Mouse (Mus musculus): ENCODE measurements around the gene Khsrp. TPM values are rescaled to one million over a fixed set of nuclear protein-coding genes. Genes with fewer than 3 reads are reported as not detected.
A peak's percentile ranks its signal among the peaks of the same experiment; 100 is the strongest.

Khsrp gene
- polyA plus RNA-seq, 1 experiment from 2014 or later = 40.0 TPM

DNA sequence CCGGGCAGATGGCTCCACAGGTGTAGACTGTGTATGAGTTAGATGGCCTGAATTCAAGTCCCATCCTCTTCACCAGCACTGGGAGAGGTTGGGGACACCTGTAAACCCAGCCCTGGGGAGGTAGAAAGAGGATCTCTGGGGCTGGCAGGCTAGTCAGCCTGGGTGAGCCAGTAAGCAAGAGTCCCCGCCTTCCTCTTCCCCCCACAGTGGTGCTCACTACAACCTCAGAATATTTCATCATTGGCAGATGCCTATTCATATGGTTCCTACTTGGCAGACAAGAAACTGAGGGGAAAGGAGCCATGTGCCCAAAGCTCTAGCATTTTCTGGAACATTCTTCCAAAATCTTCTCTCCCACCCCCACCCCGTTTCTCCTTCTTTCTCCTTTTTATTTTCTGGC lies 17.5 kb upstream of the Khsrp start:
- H3K4me2 ChIP-seq (ENCODE audit: low read depth, low read length) = no peak overlapping the region
- no peaks in the 10 kb centered on the region; the same call in 1 of the 2 replicates for H3K36me3 ChIP-seq (replicated peaks; ENCODE audit: control insufficient read depth, insufficient read depth, low read depth, low read length)
- no peaks in the 10 kb centered on the region for H3K9me3 ChIP-seq (replicated peaks; ENCODE audit: control insufficient read depth, low read length)
- no peak for DNase-seq (ENCODE audit: low spot score)
- 94% methylated on average over 3 of the region's 3 CpGs for WGBS
- no peak overlapping the region for H3K27ac ChIP-seq (replicated peaks; ENCODE audit: low read depth, low read length)
- H3K9ac ChIP-seq (replicated peaks; ENCODE audit: low read length) = no peak overlapping the region
- no peaks in the 10 kb centered on the region for H3K27me3 ChIP-seq (ENCODE audit: control insufficient read depth, insufficient read depth, low read length)
- H3K4me3 ChIP-seq (ENCODE audit: low read depth, low read length) = no peak overlapping the region
- H3K4me1 ChIP-seq (ENCODE audit: control insufficient read depth, insufficient read depth, low read length) = no peaks in the 10 kb centered on the region
- ATAC-seq (replicated peaks; ENCODE audit: insufficient number of reproducible peaks, low FRiP score, low TSS enrichment, low read depth) = no peak

DNA sequence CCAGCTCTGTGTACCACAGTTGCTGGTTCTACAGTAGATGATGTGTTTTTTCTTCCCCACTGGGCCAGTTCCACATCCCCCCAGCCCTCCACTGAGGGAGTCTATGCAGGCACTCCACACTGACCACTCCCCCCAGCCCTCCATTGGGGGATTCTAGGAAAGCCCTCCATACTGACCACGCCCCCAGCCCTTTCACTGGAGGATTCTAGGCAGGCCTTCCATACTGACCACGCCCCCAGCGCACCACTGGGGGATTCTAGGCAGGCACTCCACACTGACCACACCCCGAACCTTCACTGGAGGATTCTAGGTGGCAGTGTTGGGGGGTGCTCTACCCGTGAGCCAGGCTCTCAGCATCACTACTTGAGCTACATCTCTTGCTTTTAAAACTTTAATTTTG lies 16.1 kb upstream of the Khsrp start:
- Histone ChIP-seq H3K9ac (replicated peaks; ENCODE audit: low read length) (no peak overlapping the region), H3K27me3 (ENCODE audit: control insufficient read depth, insufficient read depth, low read length) (no peaks in the 10 kb centered on the region), H3K4me1 (ENCODE audit: control insufficient read depth, insufficient read depth, low read length) (no peaks in the 10 kb centered on the region), H3K9me3 (replicated peaks; ENCODE audit: control insufficient read depth, low read length) (no peaks in the 10 kb centered on the region), H3K4me2 (ENCODE audit: low read depth, low read length) (no peak overlapping the region), H3K27ac (replicated peaks; ENCODE audit: low read depth, low read length) (no peak overlapping the region), H3K36me3 (replicated peaks; ENCODE audit: control insufficient read depth, insufficient read depth, low read depth, low read length) (no peaks in the 10 kb centered on the region; the same call in 1 of the 2 replicates), H3K4me3 (ENCODE audit: low read depth, low read length) (no peak overlapping the region)
- DNase-seq (ENCODE audit: low spot score) = no peak
- ATAC-seq (replicated peaks; ENCODE audit: insufficient number of reproducible peaks, low FRiP score, low TSS enrichment, low read depth) = no peak
- WGBS = 33% methylated on average over 5 of the region's 5 CpGs

GRCm38 (mm10) chr17:57041554-57041953 lies 10.2 kb upstream of the Khsrp start, which contains the start of gene Slc25a41:
Slc25a41 (minus strand) TSS chr17:57041654.
- Histone ChIP-seq H3K9me3 (replicated peaks; ENCODE audit: control insufficient read depth, low read length) (no peaks in the 10 kb centered on the region), H3K36me3 (replicated peaks; ENCODE audit: control insufficient read depth, insufficient read depth, low read depth, low read length) (no peaks in the 10 kb centered on the region), H3K27me3 (ENCODE audit: control insufficient read depth, insufficient read depth, low read length) (no peaks in the 10 kb centered on the region), H3K27ac (replicated peaks; ENCODE audit: low read depth, low read length) (no peak within 1 kb of the TSS), H3K9ac (replicated peaks; ENCODE audit: low read length) (no peak within 1 kb of the TSS), H3K4me1 (ENCODE audit: control insufficient read depth, insufficient read depth, low read length) (no peaks in the 10 kb centered on the region), H3K4me3 (ENCODE audit: low read depth, low read length) (no peak within 1 kb of the TSS), H3K4me2 (ENCODE audit: low read depth, low read length) (no peak within 1 kb of the TSS)
- WGBS = 72% methylated on average over 8 of the region's 8 CpGs
- ATAC-seq (replicated peaks; ENCODE audit: insufficient number of reproducible peaks, low FRiP score, low TSS enrichment, low read depth) (no peak), DNase-seq (ENCODE audit: low spot score) (no peak)

- H3K9ac ChIP-seq (replicated peaks; ENCODE audit: low read length) = no peak overlapping the region
- ATAC-seq (replicated peaks; ENCODE audit: insufficient number of reproducible peaks, low FRiP score, low TSS enrichment, low read depth) (no peak), DNase-seq (ENCODE audit: low spot score) (no peak)
- no peaks in the 10 kb centered on the region for H3K4me1 ChIP-seq (ENCODE audit: control insufficient read depth, insufficient read depth, low read length)
- no peak overlapping the region for H3K4me3 ChIP-seq (ENCODE audit: low read depth, low read length)
- H3K27ac ChIP-seq (replicated peaks; ENCODE audit: low read depth, low read length) = no peak overlapping the region
- no peak overlapping the region for H3K4me2 ChIP-seq (ENCODE audit: low read depth, low read length)
- H3K36me3 ChIP-seq (replicated peaks; ENCODE audit: control insufficient read depth, insufficient read depth, low read depth, low read length) = no peaks in the 10 kb centered on the region
- no peaks in the 10 kb centered on the region for H3K27me3 ChIP-seq (ENCODE audit: control insufficient read depth, insufficient read depth, low read length)
- WGBS = 39% methylated on average over 8 of the region's 8 CpGs
- no peaks in the 10 kb centered on the region for H3K9me3 ChIP-seq (replicated peaks; ENCODE audit: control insufficient read depth, low read length)
Observed at GRCm38 (mm10) chr17:57038978-57039377, 7.7 kb upstream of the Khsrp start.

GRCm38 (mm10) chr17:57032854-57033253 lies 1.5 kb upstream of the Khsrp start:
- Histone ChIP-seq H3K9me3 (replicated peaks; ENCODE audit: control insufficient read depth, low read length) (no peaks in the 10 kb centered on the region), H3K27me3 (ENCODE audit: control insufficient read depth, insufficient read depth, low read length) (no peaks in the 10 kb centered on the region), H3K4me3 (ENCODE audit: low read depth, low read length) (no peak overlapping the region), H3K4me2 (ENCODE audit: low read depth, low read length) (peak overlapping the region; percentile 25; the same call in 1 of the 2 replicates), H3K9ac (replicated peaks; ENCODE audit: low read length) (no peak overlapping the region), H3K36me3 (replicated peaks; ENCODE audit: control insufficient read depth, insufficient read depth, low read depth, low read length) (peaks cover 2% of the 10 kb centered on the region), H3K27ac (replicated peaks; ENCODE audit: low read depth, low read length) (no peak overlapping the region), H3K4me1 (ENCODE audit: control insufficient read depth, insufficient read depth, low read length) (no peaks in the 10 kb centered on the region)
- ATAC-seq (replicated peaks; ENCODE audit: insufficient number of reproducible peaks, low FRiP score, low TSS enrichment, low read depth) (no peak), DNase-seq (ENCODE audit: low spot score) (no peak)
- 87% methylated on average over 4 of the region's 4 CpGs for WGBS

GRCm38 (mm10) chr17:57031661-57032420 lies 519 bp upstream of the Khsrp start:
- H3K4me3 ChIP-seq (ENCODE audit: low read depth, low read length) = peak overlapping the region; percentile 99
- WGBS = 1% methylated on average over 38 of the region's 38 CpGs
- H3K9ac ChIP-seq (replicated peaks; ENCODE audit: low read length) = peak overlapping the region; percentile 41
- DNase-seq (ENCODE audit: low spot score) (peak; percentile 100), ATAC-seq (replicated peaks; ENCODE audit: insufficient number of reproducible peaks, low FRiP score, low TSS enrichment, low read depth) (peak; percentile 98)
- H3K4me1 ChIP-seq (ENCODE audit: control insufficient read depth, insufficient read depth, low read length) = no peaks in the 10 kb centered on the region
- H3K36me3 ChIP-seq (replicated peaks; ENCODE audit: control insufficient read depth, insufficient read depth, low read depth, low read length) = peaks cover 3% of the 10 kb centered on the region
- peak overlapping the region; percentile 25 for H3K4me2 ChIP-seq (ENCODE audit: low read depth, low read length)
- no peaks in the 10 kb centered on the region for H3K9me3 ChIP-seq (replicated peaks; ENCODE audit: control insufficient read depth, low read length)
- no peak overlapping the region; the same call in 1 of the 2 replicates for H3K27ac ChIP-seq (replicated peaks; ENCODE audit: low read depth, low read length)
- no peaks in the 10 kb centered on the region for H3K27me3 ChIP-seq (ENCODE audit: control insufficient read depth, insufficient read depth, low read length)

DNA sequence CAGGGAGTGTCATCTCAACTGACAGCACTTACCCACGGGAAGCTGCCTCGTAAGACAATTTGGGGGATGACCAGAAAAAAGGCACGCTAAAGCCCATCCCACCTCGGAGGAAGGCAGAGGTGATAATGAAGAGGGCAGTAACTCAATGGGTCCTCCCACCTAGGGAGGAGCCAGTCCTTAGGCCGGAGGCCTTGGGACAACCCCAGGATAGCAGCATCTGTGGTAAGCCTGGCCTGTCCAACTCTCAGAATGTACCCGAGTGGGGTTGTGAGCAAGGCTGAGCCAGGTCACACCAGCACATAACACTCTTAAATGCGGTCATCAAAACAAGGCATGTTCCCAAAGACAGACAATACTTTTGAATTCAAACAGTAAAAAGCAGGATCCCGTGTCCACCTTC lies 1.6 kb downstream of the Khsrp start:
- H3K4me2 ChIP-seq (ENCODE audit: low read depth, low read length) = peak overlapping the region; percentile 87
- no peaks in the 10 kb centered on the region for H3K27me3 ChIP-seq (ENCODE audit: control insufficient read depth, insufficient read depth, low read length)
- H3K9me3 ChIP-seq (replicated peaks; ENCODE audit: control insufficient read depth, low read length) = no peaks in the 10 kb centered on the region
- 58% methylated on average over 8 of the region's 8 CpGs for WGBS
- H3K4me3 ChIP-seq (ENCODE audit: low read depth, low read length) = peak overlapping the region; percentile 99
- H3K4me1 ChIP-seq (ENCODE audit: control insufficient read depth, insufficient read depth, low read length) = no peaks in the 10 kb centered on the region
- peak overlapping the region; percentile 99 for H3K9ac ChIP-seq (replicated peaks; ENCODE audit: low read length)
- ATAC-seq (replicated peaks; ENCODE audit: insufficient number of reproducible peaks, low FRiP score, low TSS enrichment, low read depth) (no peak), DNase-seq (ENCODE audit: low spot score) (no peak)
- H3K36me3 ChIP-seq (replicated peaks; ENCODE audit: control insufficient read depth, insufficient read depth, low read depth, low read length) = peaks cover 15% of the 10 kb centered on the region
- H3K27ac ChIP-seq (replicated peaks; ENCODE audit: low read depth, low read length) = no peak overlapping the region

- H3K9me3 ChIP-seq (replicated peaks; ENCODE audit: control insufficient read depth, low read length) = no peaks in the 10 kb centered on the region
- H3K9ac ChIP-seq (replicated peaks; ENCODE audit: low read length) = no peak overlapping the region
- no peak overlapping the region for H3K4me2 ChIP-seq (ENCODE audit: low read depth, low read length)
- ATAC-seq (replicated peaks; ENCODE audit: insufficient number of reproducible peaks, low FRiP score, low TSS enrichment, low read depth) = no peak
- H3K4me3 ChIP-seq (ENCODE audit: low read depth, low read length) = no peak overlapping the region
- no peak overlapping the region for H3K27ac ChIP-seq (replicated peaks; ENCODE audit: low read depth, low read length)
- no peaks in the 10 kb centered on the region for H3K4me1 ChIP-seq (ENCODE audit: control insufficient read depth, insufficient read depth, low read length)
- WGBS = 91% methylated on average over 4 of the region's 4 CpGs
- no peak for DNase-seq (ENCODE audit: low spot score)
- no peaks in the 10 kb centered on the region for H3K27me3 ChIP-seq (ENCODE audit: control insufficient read depth, insufficient read depth, low read length)
- peaks cover 36% of the 10 kb centered on the region for H3K36me3 ChIP-seq (replicated peaks; ENCODE audit: control insufficient read depth, insufficient read depth, low read depth, low read length)
Observed at GRCm38 (mm10) chr17:57027471-57027870, 3.9 kb downstream of the Khsrp start.
